Mouse (Mus musculus) thymus, adult 2 months (tissue): Measurements from ENCODE around the gene Epyc. TPM values are rescaled to one million over a fixed set of nuclear protein-coding genes. Genes with fewer than 3 reads are reported as not detected.

Experiments
- DNase-seq: peaks from one replicate; pipeline ENCODE4 v3.0.0; 2021
- H3K27ac ChIP-seq: fragments of 200-500 bp; 2 replicates; pipeline ENCODE4 v1.5.1; 2012; ENCODE audit warnings: low read length, control low read depth; ENCODE audit not compliant: control insufficient read depth, insufficient read depth
- H3K27me3 ChIP-seq: fragments of 200-500 bp; 2 replicates; pipeline ENCODE4 v1.6.1; 2012; ENCODE audit warnings: mild to moderate bottlenecking, low read length, moderate library complexity, mixed read lengths; ENCODE audit not compliant: control insufficient read depth, insufficient read depth
- H3K36me3 ChIP-seq: fragments of 200-500 bp; 2 replicates; pipeline ENCODE4 v1.6.1; 2012; ENCODE audit warnings: mild to moderate bottlenecking, low read length, moderate library complexity; ENCODE audit not compliant: control insufficient read depth, insufficient read depth
- H3K4me1 ChIP-seq: fragments of 200-500 bp; replicated peaks from 2 replicates; pipeline ENCODE4 v1.6.1; 2012; ENCODE audit warnings: low read length; ENCODE audit not compliant: control insufficient read depth, insufficient read depth
- H3K4me3 ChIP-seq: fragments of 200-500 bp; 2 replicates; pipeline ENCODE4 v1.5.1; 2012; ENCODE audit warnings: mild to moderate bottlenecking, low read length, control low read depth, moderate library complexity; ENCODE audit not compliant: control insufficient read depth, insufficient read depth
- CTCF ChIP-seq: fragments of 200-500 bp; IDR thresholded peaks from 2 replicates; pipeline ENCODE4 v1.5.1; 2012; ENCODE audit warnings: mild to moderate bottlenecking, control low read depth, low read length, moderate library complexity, borderline replicate concordance; ENCODE audit not compliant: control insufficient read depth, poor library complexity, insufficient read depth; ENCODE audit errors: extremely low read depth
- POLR2A ChIP-seq: fragments of 200-500 bp; IDR thresholded peaks from 2 replicates; pipeline ENCODE4 v1.6.1; 2012; ENCODE audit warnings: mild to moderate bottlenecking, low read length, control low read depth, moderate library complexity; ENCODE audit not compliant: control insufficient read depth, poor library complexity, insufficient read depth; ENCODE audit errors: extremely low read depth
- WGBS: fragments of 180-500 bp; shearing (Covaris S2); methylation state at CpG from one replicate; pipeline ENCODE4 v1.1.7; 2018; 5-methylcytosine and 5-hydroxymethylcytosine counted together
- polyA plus RNA-seq: library from polyadenylated mRNA; depleted of rRNA; stranded (reverse); fragments of >200 nt; gene quantifications from 2 replicates; pipeline ENCODE4 v1.2.3, GENCODE M21; 2012

The Epyc gene
- polyA plus RNA-seq, 1 experiment: 0.42 TPM

GRCm38 (mm10) chr10:97693398-97694135, 49.7 kb downstream of the Epyc start:
- H3K27me3 ChIP-seq: no peaks in the 10 kb centered on the region
- no peak for DNase-seq
- TF ChIP-seq CTCF (no peak), POLR2A (no peak)
- 94% methylated on average over 37 of the region's 37 CpGs for WGBS
- H3K4me3 ChIP-seq: no peak overlapping the region
- no peaks in the 10 kb centered on the region for H3K4me1 ChIP-seq
- no peak overlapping the region for H3K27ac ChIP-seq
- no peaks in the 10 kb centered on the region for H3K36me3 ChIP-seq

- H3K4me3 ChIP-seq: no peak overlapping the region
- DNase-seq: no peak
- no peaks in the 10 kb centered on the region for H3K36me3 ChIP-seq
- H3K4me1 ChIP-seq: no peaks in the 10 kb centered on the region
- TF ChIP-seq POLR2A (no peak), CTCF (no peak)
- no peaks in the 10 kb centered on the region for H3K27me3 ChIP-seq
- H3K27ac ChIP-seq: no peak overlapping the region
These were observed 58.5 kb downstream of the Epyc start for GRCm38 (mm10) chr10:97702321-97702720.

- WGBS: 70% methylated on average over 1 of the region's 1 CpGs
- Histone ChIP-seq H3K4me3 (no peak overlapping the region), H3K27ac (no peak overlapping the region), H3K36me3 (no peaks in the 10 kb centered on the region), H3K4me1 (no peaks in the 10 kb centered on the region), H3K27me3 (no peaks in the 10 kb centered on the region)
- TF ChIP-seq CTCF (no peak), POLR2A (no peak)
- no peak for DNase-seq
These were observed 60.7 kb downstream of the Epyc start for GRCm38 (mm10) chr10:97704562-97704961.

GRCm38 (mm10) chr10:97712687-97713086, 68.8 kb downstream of the Epyc start:
- Histone ChIP-seq H3K27ac (no peak overlapping the region), H3K36me3 (no peaks in the 10 kb centered on the region), H3K4me1 (no peaks in the 10 kb centered on the region), H3K4me3 (no peak overlapping the region), H3K27me3 (no peaks in the 10 kb centered on the region)
- no peak for DNase-seq
- TF ChIP-seq CTCF (no peak), POLR2A (no peak)
- WGBS: 4% methylated on average over 5 of the region's 5 CpGs

GRCm38 (mm10) chr10:97714584-97714983, 70.7 kb downstream of the Epyc start:
- TF ChIP-seq POLR2A (no peak), CTCF (no peak)
- 89% methylated on average over 4 of the region's 4 CpGs for WGBS
- Histone ChIP-seq H3K4me3 (no peak overlapping the region), H3K4me1 (no peaks in the 10 kb centered on the region), H3K27me3 (no peaks in the 10 kb centered on the region), H3K36me3 (no peaks in the 10 kb centered on the region), H3K27ac (no peak overlapping the region)
- no peak for DNase-seq

- TF ChIP-seq CTCF (no peak), POLR2A (no peak)
- H3K4me3 ChIP-seq: no peak overlapping the region
- no peaks in the 10 kb centered on the region for H3K36me3 ChIP-seq
- H3K27ac ChIP-seq: no peak overlapping the region
- 96% methylated on average over 3 of the region's 3 CpGs for WGBS
- no peak for DNase-seq
- H3K4me1 ChIP-seq: no peaks in the 10 kb centered on the region
- H3K27me3 ChIP-seq: no peaks in the 10 kb centered on the region
These were observed 71.5 kb downstream of the Epyc start for GRCm38 (mm10) chr10:97715289-97715906.
